Mouse (Mus musculus) heart, postnatal 0 days (tissue): ENCODE measurements around the gene Dad1. TPM values are rescaled to one million over a fixed set of nuclear protein-coding genes. Genes with fewer than 3 reads are reported as not detected.

Experiments
- ATAC-seq: fragments of 200-750 bp; cut with Nextera tagmentation; 2 replicates; pipeline ENCODE4 v1.8.0; 2017; ENCODE audit warnings: low read depth, moderate number of reproducible peaks, moderate library complexity; ENCODE audit not compliant: insufficient read depth
- DNase-seq: peaks from one replicate; pipeline ENCODE4 v3.0.0-alpha.2; 2016; ENCODE audit warnings: low spot score
- H3K27ac ChIP-seq: fragments of 300-500 bp; sonication (generic); 2 replicates; pipeline ENCODE4 v1.5.1; 2014; ENCODE audit warnings: low read depth, mild to moderate bottlenecking
- H3K27me3 ChIP-seq: fragments of 300-500 bp; sonication (generic); 2 replicates; pipeline ENCODE4 v1.6.1; 2014; ENCODE audit warnings: low read length, mixed read lengths; ENCODE audit not compliant: control insufficient read depth, insufficient read depth
- H3K36me3 ChIP-seq: fragments of 300-500 bp; sonication (generic); replicated peaks from 2 replicates; pipeline ENCODE4 v1.6.1; 2014; ENCODE audit warnings: low read length, mixed read lengths; ENCODE audit not compliant: control insufficient read depth, insufficient read depth
- H3K4me1 ChIP-seq: fragments of 300-500 bp; sonication (generic); 2 replicates; pipeline ENCODE4 v1.6.1; 2014; ENCODE audit warnings: antibody characterized with exemption; ENCODE audit not compliant: control insufficient read depth, insufficient read depth
- H3K4me2 ChIP-seq: fragments of 300-500 bp; sonication (generic); 2 replicates; pipeline ENCODE4 v1.6.1; 2014; ENCODE audit warnings: low read depth, mild to moderate bottlenecking, low read length, moderate library complexity
- H3K4me3 ChIP-seq: fragments of 300-500 bp; sonication (generic); 2 replicates; pipeline ENCODE4 v1.5.1; 2014; ENCODE audit warnings: low read depth, low read length
- H3K9ac ChIP-seq: fragments of 300-500 bp; sonication (generic); replicated peaks from 2 replicates; pipeline ENCODE4 v1.6.1; 2014; ENCODE audit warnings: low read depth, low read length, mixed read lengths
- H3K9me3 ChIP-seq: fragments of 300-500 bp; sonication (generic); replicated peaks from 2 replicates; pipeline ENCODE4 v1.6.1; 2016; ENCODE audit warnings: low read length; ENCODE audit not compliant: control insufficient read depth
- CTCF ChIP-seq: IDR thresholded peaks from 2 replicates; pipeline ENCODE4 v1.5.1; 2016; ENCODE audit warnings: antibody characterized with exemption, control low read depth, low read depth
- EP300 ChIP-seq: IDR thresholded peaks from 2 replicates; pipeline ENCODE4 v1.6.1; 2016; ENCODE audit warnings: antibody characterized with exemption, low read depth
- WGBS: fragments of 180-500 bp; shearing (Covaris S2); extraction: QIAGEN DNeasy Blood & Tissue Kit; methylation state at CpG from one replicate; pipeline ENCODE4 v1.1.7; 2014; 5-methylcytosine and 5-hydroxymethylcytosine counted together
- polyA plus RNA-seq: library from polyadenylated mRNA; unstranded; fragments of >200 nt; fragmentation: Nextera tagmentation; extraction: Ambion mirVana; gene quantifications from 2 replicates; pipeline ENCODE4 v1.2.1, GENCODE M21; 2015
- total RNA-seq: library from RNA; depleted of rRNA; stranded (reverse); fragments of >200 nt; gene quantifications from 2 replicates; pipeline ENCODE4 v1.2.3, GENCODE M21; 2014; ENCODE audit warnings: low replicate concordance

Dad1 gene
- total and polyA plus RNA-seq, 2 experiments from 2014 or later: 313 to 389 TPM

DNA sequence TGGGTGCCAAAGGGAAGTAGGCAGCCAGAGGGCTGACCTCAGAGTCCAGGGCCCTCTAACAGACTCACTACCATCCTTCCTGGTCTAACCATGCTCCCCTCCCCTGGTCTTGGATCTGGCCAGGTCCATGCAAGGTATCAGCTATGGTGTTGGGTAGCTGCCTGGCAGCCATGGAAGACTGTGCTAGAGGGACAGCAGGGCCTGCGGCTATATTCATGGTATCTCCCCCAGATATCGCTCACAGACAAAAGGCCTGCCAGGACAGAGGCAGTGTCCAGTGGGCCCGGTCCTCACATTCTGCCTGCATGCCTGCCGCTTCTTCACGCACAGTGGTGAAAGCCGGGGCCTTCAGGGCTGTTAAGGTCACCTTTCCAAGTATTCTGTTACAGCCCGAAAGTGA lies 10.3 kb upstream of the Dad1 start:
- no peak for ATAC-seq
- TF ChIP-seq EP300 (no peak), CTCF (no peak)
- Histone ChIP-seq H3K36me3 (peaks cover 61% of the 10 kb centered on the region), H3K9me3 (no peaks in the 10 kb centered on the region), H3K4me2 (no peak overlapping the region), H3K4me3 (no peak overlapping the region), H3K27me3 (no peaks in the 10 kb centered on the region), H3K27ac (peak overlapping the region; percentile 78), H3K4me1 (peaks cover 15% of the 10 kb centered on the region), H3K9ac (no peak overlapping the region)
- no peak for DNase-seq
- WGBS: 61% methylated on average over 7 of the region's 7 CpGs

DNA sequence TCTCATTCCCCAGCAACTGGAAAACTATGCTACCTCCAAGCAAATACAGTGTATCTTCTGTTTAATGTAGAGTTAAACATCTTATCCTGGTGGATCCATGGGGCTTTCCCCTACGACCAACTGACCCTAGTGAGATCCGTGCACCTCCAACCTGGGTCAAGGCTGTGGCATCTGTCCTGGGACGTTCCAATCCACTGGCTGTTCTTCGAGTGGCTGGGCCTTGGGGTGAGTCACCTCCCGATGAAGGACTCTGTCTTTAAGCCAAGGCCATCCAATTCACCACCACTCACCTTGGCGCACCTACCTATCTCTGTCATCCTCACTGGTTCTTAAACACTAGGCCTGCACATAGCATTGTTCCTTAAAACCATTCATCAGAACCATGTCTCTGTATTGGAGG lies 9.2 kb upstream of the Dad1 start:
- Histone ChIP-seq H3K4me1 (peaks cover 18% of the 10 kb centered on the region), H3K4me2 (no peak overlapping the region), H3K9ac (no peak overlapping the region), H3K36me3 (peaks cover 50% of the 10 kb centered on the region), H3K27me3 (no peaks in the 10 kb centered on the region), H3K27ac (no peak overlapping the region), H3K9me3 (no peaks in the 10 kb centered on the region), H3K4me3 (no peak overlapping the region)
- 91% methylated on average over 6 of the region's 6 CpGs for WGBS
- DNase-seq (no peak), ATAC-seq (no peak)
- no peak for TF ChIP-seq CTCF
- TF ChIP-seq EP300: no peak

DNA sequence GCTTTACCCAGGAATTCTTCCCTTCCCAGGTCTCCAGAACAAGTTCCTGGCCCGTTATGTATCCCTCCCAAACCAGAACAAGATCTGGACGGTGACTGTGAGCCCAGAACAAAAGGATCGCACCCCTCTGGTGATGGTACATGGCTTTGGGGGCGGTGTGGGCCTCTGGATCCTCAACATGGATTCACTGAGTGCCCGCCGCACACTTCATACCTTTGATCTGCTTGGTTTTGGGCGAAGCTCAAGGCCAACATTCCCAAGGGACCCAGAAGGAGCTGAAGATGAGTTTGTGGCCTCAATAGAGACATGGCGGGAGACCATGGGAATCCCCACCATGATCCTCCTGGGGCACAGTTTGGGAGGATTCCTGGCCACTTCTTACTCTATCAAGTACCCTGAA lies 8.7 kb upstream of the Dad1 start:
- 95% methylated on average over 8 of the region's 8 CpGs for WGBS
- H3K9me3 ChIP-seq: no peaks in the 10 kb centered on the region
- no peak overlapping the region for H3K9ac ChIP-seq
- peaks cover 45% of the 10 kb centered on the region for H3K36me3 ChIP-seq
- ATAC-seq: no peak
- no peaks in the 10 kb centered on the region for H3K27me3 ChIP-seq
- no peak overlapping the region for H3K4me2 ChIP-seq
- H3K27ac ChIP-seq: no peak overlapping the region
- H3K4me1 ChIP-seq: peaks cover 18% of the 10 kb centered on the region
- H3K4me3 ChIP-seq: no peak overlapping the region
- no peak for TF ChIP-seq CTCF
- no peak for TF ChIP-seq EP300
- no peak for DNase-seq

DNA sequence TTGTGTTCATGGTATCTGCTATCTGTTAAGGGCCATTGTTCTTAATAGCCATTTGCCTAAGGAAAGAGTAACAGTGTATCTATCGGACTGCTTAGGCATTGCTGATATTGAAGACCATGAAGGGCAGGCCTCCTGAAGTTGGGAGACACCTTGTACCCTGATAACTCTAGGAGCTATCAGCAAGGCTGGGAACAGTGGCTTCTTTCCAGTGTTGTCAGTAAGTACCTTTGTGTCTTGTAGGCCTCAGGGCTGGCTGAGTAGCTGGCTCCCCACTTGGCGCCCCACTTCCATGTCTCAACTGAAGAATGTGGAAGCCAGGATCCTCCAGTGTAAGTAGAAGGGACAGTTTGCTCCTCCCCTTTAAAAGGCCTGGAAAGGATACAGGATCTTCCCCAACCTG lies 7.5 kb upstream of the Dad1 start:
- WGBS: 75% methylated on average over 2 of the region's 2 CpGs
- DNase-seq (no peak), ATAC-seq (no peak)
- no peaks in the 10 kb centered on the region for H3K9me3 ChIP-seq
- H3K4me3 ChIP-seq: no peak overlapping the region
- no peak overlapping the region for H3K9ac ChIP-seq
- H3K4me1 ChIP-seq: peaks cover 18% of the 10 kb centered on the region
- no peak overlapping the region for H3K27ac ChIP-seq
- H3K4me2 ChIP-seq: no peak overlapping the region
- TF ChIP-seq CTCF (no peak), EP300 (no peak)
- H3K27me3 ChIP-seq: no peaks in the 10 kb centered on the region
- H3K36me3 ChIP-seq: peaks cover 33% of the 10 kb centered on the region

DNA sequence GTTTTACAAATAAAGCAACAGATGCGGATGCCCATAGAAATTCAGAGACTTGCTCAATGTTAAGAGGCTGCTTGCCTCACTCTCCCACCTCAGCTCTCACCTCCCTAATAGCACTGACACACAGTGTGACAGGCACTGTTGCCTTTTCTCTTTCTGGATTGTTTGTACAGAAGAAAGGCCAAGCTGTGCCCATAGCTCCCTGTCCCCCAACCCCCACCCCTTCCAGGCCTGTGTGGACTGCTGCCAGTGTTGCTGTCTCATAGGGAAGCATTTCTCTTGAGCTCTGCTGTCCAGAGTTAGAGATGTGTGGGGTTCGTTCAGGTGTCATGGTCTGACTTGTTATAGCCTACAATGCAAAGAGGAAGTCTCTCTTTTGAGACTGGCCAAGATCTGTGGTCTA lies 6.3 kb upstream of the Dad1 start:
- H3K4me2 ChIP-seq: peak overlapping the region; percentile 79
- ATAC-seq: no peak
- H3K9ac ChIP-seq: peak overlapping the region; percentile 79; the same call in 1 of the 2 replicates
- peak overlapping the region; percentile 82 for H3K4me3 ChIP-seq
- H3K9me3 ChIP-seq: no peaks in the 10 kb centered on the region
- TF ChIP-seq EP300 (no peak), CTCF (no peak)
- peaks cover 28% of the 10 kb centered on the region for H3K36me3 ChIP-seq
- no peak for DNase-seq
- peaks cover 20% of the 10 kb centered on the region for H3K4me1 ChIP-seq
- no peaks in the 10 kb centered on the region for H3K27me3 ChIP-seq
- H3K27ac ChIP-seq: no peak overlapping the region
- 60% methylated on average over 2 of the region's 2 CpGs for WGBS

DNA sequence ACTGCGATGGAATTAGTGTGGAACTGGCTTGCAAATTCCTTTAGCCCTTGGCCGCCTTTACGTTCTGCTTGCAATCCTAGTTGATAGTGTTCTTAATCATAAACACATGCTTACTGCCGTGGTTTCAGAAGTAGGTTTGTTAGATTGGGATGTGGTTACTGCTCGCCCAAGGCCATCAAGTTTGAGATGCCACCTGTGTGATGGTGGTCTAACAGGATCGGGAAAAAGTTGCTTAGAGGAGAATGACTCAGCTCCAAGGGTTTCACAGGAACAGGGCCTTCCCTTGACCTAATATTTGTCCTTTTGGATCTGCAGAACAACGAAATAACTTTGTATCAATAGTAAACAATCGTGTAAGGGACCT lies 5.8 kb upstream of the Dad1 start:
- DNase-seq: no peak
- TF ChIP-seq CTCF (no peak), EP300 (no peak)
- Histone ChIP-seq H3K36me3 (peaks cover 26% of the 10 kb centered on the region), H3K27me3 (no peaks in the 10 kb centered on the region), H3K4me2 (peak overlapping the region; percentile 79), H3K9me3 (no peaks in the 10 kb centered on the region), H3K4me3 (peak overlapping the region; percentile 82), H3K4me1 (peaks cover 25% of the 10 kb centered on the region), H3K9ac (peak overlapping the region; percentile 79), H3K27ac (peak overlapping the region; percentile 88)
- no peak for ATAC-seq
- 21% methylated on average over 8 of the region's 8 CpGs for WGBS
